Mouse (Mus musculus): ENCODE measurements around the gene Tctex1d4.

The Tctex1d4 gene

GRCm38 (mm10) chr4:117138295-117139216 is 12.0 kb downstream of the Tctex1d4 start:
- no peak for DNase-seq (ENCODE audit: low spot score)

- peak; percentile 61 for DNase-seq (ENCODE audit: low spot score)
Observed at GRCm38 (mm10) chr4:117139217-117139612, 12.6 kb downstream of the Tctex1d4 start.

DNA sequence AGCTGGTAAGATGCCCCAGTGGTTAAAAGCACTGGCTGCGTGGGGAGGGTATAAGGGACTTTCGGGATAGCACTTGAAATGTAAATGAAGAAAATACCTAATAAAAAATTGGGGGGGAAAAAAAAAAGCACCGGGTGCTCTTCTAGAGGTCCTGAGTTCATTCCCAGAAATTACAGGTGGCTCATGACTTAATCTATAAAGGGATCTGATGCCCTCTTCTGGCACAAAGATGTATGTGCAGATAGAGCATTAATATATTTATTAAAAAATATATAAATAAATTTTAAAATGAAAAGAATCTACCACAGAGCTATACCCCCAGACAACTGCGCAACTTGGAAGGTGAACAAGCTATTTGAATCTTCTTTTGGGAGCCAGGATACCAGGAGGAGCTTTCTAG is 14.0 kb downstream of the Tctex1d4 start:
- DNase-seq (ENCODE audit: low spot score) = no peak

DNA sequence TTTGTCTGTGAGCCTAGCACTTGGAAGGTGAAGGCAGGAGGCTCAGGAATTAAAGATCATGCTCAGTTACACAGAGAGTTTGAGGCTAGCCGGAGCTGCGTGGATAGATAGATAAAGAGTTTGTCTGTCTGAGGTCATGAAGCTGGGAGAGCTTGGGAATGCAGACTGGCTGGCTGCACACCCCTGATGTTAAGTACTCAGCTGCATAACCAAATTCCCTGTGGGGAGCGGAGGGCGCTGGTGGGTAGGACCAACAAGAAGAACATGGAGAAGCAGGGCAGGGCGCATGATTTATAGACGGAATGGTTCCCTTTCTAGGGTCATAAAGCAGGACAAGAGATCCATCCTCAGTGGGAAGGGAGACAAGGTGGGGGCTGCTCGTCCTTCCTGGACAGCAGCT is 16.4 kb downstream of the Tctex1d4 start:
- no peak for DNase-seq (ENCODE audit: low spot score)

GRCm38 (mm10) chr4:117145248-117145647 is 18.7 kb downstream of the Tctex1d4 start:
- no peak for DNase-seq (ENCODE audit: low spot score)

GRCm38 (mm10) chr4:117146176-117146575 is 19.6 kb downstream of the Tctex1d4 start:
- peak; percentile 90 for DNase-seq (ENCODE audit: low spot score)

GRCm38 (mm10) chr4:117148047-117148713 is 21.6 kb downstream of the Tctex1d4 start:
- no peak for DNase-seq (ENCODE audit: low spot score)

- no peak for DNase-seq (ENCODE audit: low spot score)
Observed at GRCm38 (mm10) chr4:117148815-117149214, 22.2 kb downstream of the Tctex1d4 start.

DNA sequence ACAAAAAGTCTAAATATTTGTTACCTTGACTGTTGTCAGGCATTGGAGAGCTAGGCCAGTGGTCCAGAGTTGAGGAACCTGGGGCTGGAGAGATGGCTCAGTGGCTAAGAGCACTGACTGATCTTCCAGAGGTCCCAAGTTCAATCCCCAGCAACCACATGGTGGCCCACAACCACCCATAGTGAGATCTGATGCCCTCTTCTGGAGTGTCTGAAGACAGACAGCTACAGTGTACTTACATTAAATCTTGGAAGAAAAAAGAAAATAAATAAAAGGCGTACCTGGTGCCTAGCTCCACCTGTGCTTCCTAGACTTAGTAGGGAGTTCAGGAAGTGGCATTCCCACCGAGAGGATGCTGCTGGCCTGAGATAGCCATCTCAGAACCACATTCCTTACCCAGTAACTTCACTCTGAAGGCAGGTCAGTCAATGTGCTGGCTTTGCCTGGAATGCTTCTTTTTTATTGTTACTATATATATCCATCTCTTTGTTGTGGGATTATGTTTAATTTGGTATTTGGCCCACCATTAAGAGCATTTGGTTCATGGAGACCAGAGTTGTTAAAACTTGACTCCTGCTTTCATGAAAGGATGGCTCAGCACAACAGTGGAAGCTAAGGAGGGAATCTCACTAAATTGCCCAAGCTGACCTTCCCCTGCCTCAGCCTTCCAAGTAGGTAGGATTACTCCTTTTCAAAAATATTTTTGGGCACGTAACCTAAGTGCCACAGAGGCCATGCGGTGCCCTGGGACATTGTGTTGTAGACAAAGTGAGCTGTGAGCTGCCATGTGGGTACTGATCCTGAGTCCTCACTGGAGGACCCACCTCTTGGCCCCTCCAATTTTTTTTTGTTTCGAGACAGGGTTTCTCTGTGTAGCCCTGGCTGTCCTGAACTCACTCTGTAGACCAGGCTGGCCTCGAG is 23.0 kb downstream of the Tctex1d4 start:
- DNase-seq (ENCODE audit: low spot score) = no peak

DNA sequence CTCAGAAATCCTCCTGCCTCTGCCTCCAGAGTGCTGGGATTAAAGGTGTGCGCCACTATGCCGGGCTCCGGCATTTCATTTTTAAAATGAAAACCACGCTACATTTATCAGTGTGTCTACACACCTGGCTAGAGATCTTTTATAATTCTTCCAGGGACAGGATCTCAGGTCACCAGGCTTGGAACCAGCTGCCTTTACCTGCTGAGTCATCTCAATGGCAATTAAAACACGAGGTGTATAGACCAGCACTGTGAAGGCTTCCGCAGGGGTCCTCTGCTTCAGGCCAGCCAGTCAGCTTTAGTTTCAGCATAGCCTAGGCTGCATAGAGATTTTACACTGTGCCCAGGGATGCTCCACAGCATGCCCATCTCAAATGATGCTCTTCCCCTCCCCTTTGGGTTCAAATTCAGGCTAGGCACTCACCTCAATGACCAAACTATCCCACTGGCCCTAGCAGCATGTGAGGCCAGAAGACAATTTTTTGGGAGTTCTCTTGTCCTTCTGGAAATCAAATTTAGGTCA is 23.7 kb downstream of the Tctex1d4 start:
- no peak for DNase-seq (ENCODE audit: low spot score)

DNA sequence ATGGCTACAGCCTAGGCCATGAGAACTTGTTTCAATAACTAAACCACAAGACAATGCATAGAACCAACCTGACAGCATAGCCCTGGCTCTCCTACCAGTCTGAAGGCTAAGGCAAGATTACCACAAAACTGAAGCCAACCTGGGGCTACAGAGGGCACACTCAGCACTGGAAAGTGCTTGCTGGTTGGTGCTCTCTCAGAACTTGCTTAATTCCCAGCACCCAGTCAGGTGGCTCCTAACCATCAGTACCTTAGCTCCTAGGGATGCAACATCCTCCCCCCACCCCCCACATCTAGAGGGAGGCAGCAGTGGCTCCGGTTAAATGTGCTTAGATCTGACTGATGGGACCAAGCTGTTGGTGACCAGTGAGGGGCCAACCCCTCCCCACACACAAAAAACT is 24.8 kb downstream of the Tctex1d4 start:
- DNase-seq (ENCODE audit: low spot score) = no peak

DNA sequence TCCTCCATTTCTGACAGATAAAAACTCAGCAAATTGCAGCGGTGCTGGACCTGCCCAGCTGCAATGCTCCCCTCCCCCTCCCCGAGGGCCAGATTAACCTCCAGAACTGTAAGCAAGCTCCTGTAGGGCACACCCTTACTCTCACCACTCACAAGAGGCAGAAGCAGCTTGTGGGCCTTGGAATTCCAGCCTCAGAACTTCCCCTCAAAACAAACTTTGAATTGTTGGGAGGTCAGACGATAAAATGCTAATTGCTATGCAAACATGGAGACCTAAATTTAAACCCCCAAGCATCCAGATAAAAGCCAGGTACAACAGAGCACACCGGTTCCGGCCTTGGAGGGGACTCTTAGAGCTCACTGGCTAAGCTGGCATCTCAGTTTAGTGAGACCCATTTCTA is 26.1 kb downstream of the Tctex1d4 start:
- DNase-seq (ENCODE audit: low spot score) = no peak

- DNase-seq (ENCODE audit: low spot score) = no peak
Observed at GRCm38 (mm10) chr4:117155020-117155791, 28.6 kb downstream of the Tctex1d4 start.

DNA sequence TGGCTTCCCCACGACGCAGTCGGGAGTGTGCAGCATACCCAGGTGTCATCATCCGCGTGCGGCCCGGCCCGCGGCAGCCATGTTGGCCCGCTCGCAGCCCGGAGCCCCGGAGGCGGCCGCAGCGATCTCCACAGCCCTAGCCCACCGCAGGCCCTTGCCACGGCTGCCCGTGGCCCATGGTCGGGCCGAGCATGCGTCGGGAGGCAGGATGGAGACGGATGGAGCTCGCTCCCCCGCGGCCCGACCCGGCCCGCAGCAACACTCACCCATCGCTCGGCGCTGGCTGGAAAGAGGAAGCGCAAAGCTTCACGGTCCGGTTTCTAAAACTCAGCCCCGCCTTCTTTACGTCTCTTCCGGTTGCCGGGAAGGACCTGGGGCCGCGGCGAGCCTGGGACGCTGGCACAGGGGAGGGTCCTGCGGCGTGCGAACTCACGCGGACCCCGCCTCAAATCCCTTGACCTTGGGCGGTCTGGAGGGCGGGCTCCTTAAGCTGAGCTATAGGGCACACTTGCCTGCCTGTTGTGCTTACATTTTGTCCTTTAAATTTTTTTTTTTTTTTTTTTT is 29.3 kb downstream of the Tctex1d4 start, which contains the start of gene Rps8:
Rps8 (minus strand) TSS at position 452 of the 564 bp plus-strand sequence.
- peak; percentile 91 for DNase-seq (ENCODE audit: low spot score)

DNA sequence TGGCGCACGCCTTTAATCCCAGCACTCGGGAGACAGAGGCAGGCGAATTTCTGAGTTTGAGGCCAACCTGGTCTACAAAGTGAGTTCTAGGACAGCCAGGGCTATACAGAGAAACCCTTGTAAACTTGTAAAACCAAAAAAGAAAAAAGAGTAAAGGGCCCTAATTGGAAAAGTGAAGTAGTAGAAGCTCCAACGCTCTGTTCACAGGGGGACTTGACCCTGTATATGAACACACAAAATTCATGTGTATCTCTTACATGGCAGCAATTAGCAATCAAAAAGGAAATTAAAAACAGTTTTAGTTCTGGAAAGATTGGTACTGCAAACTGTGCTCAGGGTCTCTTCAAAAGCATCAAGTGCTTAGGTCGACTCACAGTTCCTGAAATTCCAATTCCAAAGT is 29.8 kb downstream of the Tctex1d4 start:
- no peak for DNase-seq (ENCODE audit: low spot score)

- DNase-seq (ENCODE audit: low spot score) = no peak
Observed at GRCm38 (mm10) chr4:117159666-117160065, 33.1 kb downstream of the Tctex1d4 start.

GRCm38 (mm10) chr4:117161183-117161582 is 34.6 kb downstream of the Tctex1d4 start:
- DNase-seq (ENCODE audit: low spot score) = no peak

- DNase-seq (ENCODE audit: low spot score) = no peak
Observed at GRCm38 (mm10) chr4:117169936-117170335, 43.3 kb downstream of the Tctex1d4 start.
